Mouse (Mus musculus) CH12.LX (cell line): Measurements from ENCODE around the gene Slc2a3. TPM values are rescaled to one million over a fixed set of nuclear protein-coding genes. Genes with fewer than 3 reads are reported as not detected.

ENCODE experiments used
- DNase-seq: peaks from one replicate; pipeline ENCODE4 v3.0.0-alpha.2; 2013; ENCODE audit errors: extremely low read depth
- H3K27ac ChIP-seq: 2 replicates; pipeline ENCODE4 v1.5.1; 2012; ENCODE audit warnings: low read depth, mild to moderate bottlenecking, control low read depth, moderate library complexity; ENCODE audit not compliant: insufficient read depth
- H3K27me3 ChIP-seq: replicated peaks from 2 replicates; pipeline ENCODE3; 2012; ENCODE audit warnings: inconsistent platforms
- H3K36me3 ChIP-seq, 2 experiments: replicated peaks in 1 of 2; 2 replicates each; pipeline versions ENCODE3 to v1.6.1; 2012; ENCODE audit warnings: inconsistent platforms in 1 of 2, low read length in 1 of 2, mild to moderate bottlenecking in 1 of 2, mixed read lengths in 1 of 2, moderate library complexity in 1 of 2; ENCODE audit not compliant: control insufficient read depth in 1 of 2, insufficient read depth in 1 of 2
- H3K4me1 ChIP-seq, 2 experiments: 2 replicates each; pipeline ENCODE4 v1.6.1; 2012; ENCODE audit warnings: inconsistent platforms in 1 of 2, moderate library complexity in 1 of 2; ENCODE audit not compliant: insufficient read depth in 2 of 2, control insufficient read depth in 1 of 2
- H3K4me2 ChIP-seq: 2 replicates; pipeline ENCODE4 v1.6.1; 2012; ENCODE audit warnings: low read depth, mild to moderate bottlenecking, control low read depth; ENCODE audit not compliant: poor library complexity, insufficient read depth, severe bottlenecking
- H3K4me3 ChIP-seq, 3 experiments: fragments of 150-350 bp in 1 of 3; sonication (generic) in 1 of 3; replicated peaks in 1 of 3; 2 replicates each; pipeline versions ENCODE3 to v1.5.1; 2011 to 2012; ENCODE audit warnings: low read depth in 2 of 3, low read length in 2 of 3, mild to moderate bottlenecking in 2 of 3, moderate library complexity in 2 of 3, control low read depth in 1 of 3, improper control_type of control experiment in 1 of 3, inconsistent platforms in 1 of 3, mixed read lengths in 1 of 3; ENCODE audit not compliant: poor library complexity in 1 of 3
- H3K79me2 ChIP-seq: replicated peaks from 2 replicates; pipeline ENCODE4 v1.6.1; 2012; ENCODE audit warnings: mild to moderate bottlenecking, moderate library complexity; ENCODE audit not compliant: control insufficient read depth, poor library complexity, insufficient read depth, severe bottlenecking; ENCODE audit errors: extremely low read depth
- H3K9ac ChIP-seq: 2 replicates; pipeline ENCODE4 v1.6.1; 2012; ENCODE audit warnings: low read depth, mild to moderate bottlenecking, control low read depth, moderate library complexity; ENCODE audit not compliant: insufficient read depth
- H3K9me3 ChIP-seq: replicated peaks from 2 replicates; pipeline ENCODE3; 2012; ENCODE audit warnings: low read length, inconsistent platforms, mixed read lengths
- CHD2 ChIP-seq: IDR thresholded peaks from 2 replicates; pipeline ENCODE4 v1.6.1; 2011; ENCODE audit warnings: low read length, improper control_type of control experiment
- GABPA ChIP-seq: IDR thresholded peaks from 2 replicates; pipeline ENCODE4 v1.6.1; 2012; ENCODE audit warnings: low read depth, low read length, improper control_type of control experiment, inconsistent platforms; ENCODE audit not compliant: insufficient replicate concordance
- IRF4 ChIP-seq: IDR thresholded peaks from 2 replicates; pipeline ENCODE4 v1.6.1; 2014; ENCODE audit warnings: low read depth, mild to moderate bottlenecking, inconsistent platforms, low read length, improper control_type of control experiment
- MAX ChIP-seq: IDR thresholded peaks from 2 replicates; pipeline ENCODE4 v1.6.1; 2011; ENCODE audit warnings: low read length, improper control_type of control experiment
- MEF2A ChIP-seq: IDR thresholded peaks from 2 replicates; pipeline ENCODE4 v1.6.1; 2014; ENCODE audit warnings: low read depth, mild to moderate bottlenecking, inconsistent platforms, low read length, improper control_type of control experiment, borderline replicate concordance
- MXI1 ChIP-seq: IDR thresholded peaks from 2 replicates; pipeline ENCODE4 v1.6.1; 2011; ENCODE audit warnings: mild to moderate bottlenecking, low read depth, low read length, improper control_type of control experiment
- POLR2A ChIP-seq: IDR thresholded peaks from 2 replicates; pipeline ENCODE4 v1.6.1; 2011; ENCODE audit warnings: low read depth, mild to moderate bottlenecking, improper control_type of control experiment, low read length
- RAD21 ChIP-seq: IDR thresholded peaks from 2 replicates; pipeline ENCODE4 v1.6.1; 2011; ENCODE audit warnings: low read depth, mild to moderate bottlenecking, low read length, improper control_type of control experiment, moderate library complexity
- USF1 ChIP-seq: IDR thresholded peaks from 2 replicates; pipeline ENCODE4 v1.6.1; 2014; ENCODE audit warnings: low read depth, mild to moderate bottlenecking, inconsistent platforms, low read length, improper control_type of control experiment
- dilution Hi-C: fragments of 300-500 bp; cut with MboI; formaldehyde crosslinking; loops from 2 replicates; pipeline ENCODE4 v1.14.3; 2020; ENCODE audit warnings: low sequenced_read_pairs; ENCODE audit not compliant: extremely low pct_unique_long_range_greater_than_20kb, extremely low pct_ligation_motif_present
- in situ Hi-C: fragments of 300-500 bp; cut with MboI; formaldehyde crosslinking; loops from 3 replicates; pipeline ENCODE4 v1.14.3; 2019; ENCODE audit warnings: low sequenced_read_pairs, low pct_ligation_motif_present, low pct_unique_long_range_greater_than_20kb, mixed read lengths
- polyA plus RNA-seq: library from polyadenylated mRNA; unstranded; fragments of >175 nt; gene quantifications from 2 replicates; pipeline ENCODE4 v1.2.1, GENCODE M21; 2012; ENCODE audit warnings: low read depth; ENCODE audit not compliant: insufficient read length
- total RNA-seq, 2 experiments: library from RNA; depleted of rRNA; stranded (reverse); fragments of 300-350 nt in 1 of 2; fragments of >200 nt in 1 of 2; gene quantifications; 2 replicates each; pipeline ENCODE4 v1.2.3; 2012 to 2014

Gene Slc2a3
- total and polyA plus RNA-seq, 3 experiments, result 28.8 to 38.3 (median 29.7) TPM

GRCm38 (mm10) chr6:122682646-122683045 is 118.8 kb downstream of the Slc2a3 start:
- no peak overlapping the region for H3K4me3 ChIP-seq
- H3K36me3 ChIP-seq, result no peaks in the 10 kb centered on the region
- H3K9ac ChIP-seq, result no peak overlapping the region
- no peak for TF ChIP-seq RAD21
- no peak for TF ChIP-seq MAX
- TF ChIP-seq CHD2, result no peak
- TF ChIP-seq IRF4, result no peak
- no peak for TF ChIP-seq GABPA
- TF ChIP-seq USF1, result no peak
- TF ChIP-seq MXI1, result no peak
- TF ChIP-seq POLR2A, result no peak
- TF ChIP-seq MEF2A, result no peak
- no peak for DNase-seq
- H3K27me3 ChIP-seq, result no peaks in the 10 kb centered on the region
- in situ Hi-C loops, result no loop called here
- no peak overlapping the region for H3K27ac ChIP-seq
- dilution Hi-C loops, result no loop called here
- no peaks in the 10 kb centered on the region for H3K4me1 ChIP-seq
- H3K4me2 ChIP-seq, result no peak overlapping the region
- H3K9me3 ChIP-seq, result no peaks in the 10 kb centered on the region
- H3K79me2 ChIP-seq, result no peaks in the 10 kb centered on the region

Other genes with a start within 250 kb of the Slc2a3 start
- gene Aicda, start 247.8 kb downstream of the Slc2a3 start, total RNA-seq (2012; rRNA removed), result 5.4 and 6.4 TPM in 2 replicates
- gene Aicda, start 247.8 kb downstream of the Slc2a3 start, total RNA-seq (2014; rRNA removed), result 41.1 TPM in 2 replicates
- 33.3 and 36.6 TPM in 2 replicates for gene Aicda, start 247.8 kb downstream of the Slc2a3 start, polyA plus RNA-seq
- 32.2 and 39.6 TPM in 2 replicates for gene Apobec1, start 199.2 kb downstream of the Slc2a3 start, total RNA-seq (2012; rRNA removed)
- 42.6 and 46.2 TPM in 2 replicates for gene Apobec1, start 199.2 kb downstream of the Slc2a3 start, total RNA-seq (2014; rRNA removed)
- gene Apobec1, start 199.2 kb downstream of the Slc2a3 start, polyA plus RNA-seq, result 34.4 and 41.9 TPM in 2 replicates
- not detected in 2 replicates for gene Gdf3, start 191.6 kb downstream of the Slc2a3 start, total RNA-seq (2012; rRNA removed)
- gene Gdf3, start 191.6 kb downstream of the Slc2a3 start, total RNA-seq (2014; rRNA removed), result not detected in 2 replicates
- gene Gdf3, start 191.6 kb downstream of the Slc2a3 start, polyA plus RNA-seq, result not detected in 2 replicates
- gene Dppa3, start 175.2 kb downstream of the Slc2a3 start, total RNA-seq (2012; rRNA removed), result not detected in 2 replicates
- gene Dppa3, start 175.2 kb downstream of the Slc2a3 start, total RNA-seq (2014; rRNA removed), result not detected in 2 replicates
- not detected in 2 replicates for gene Dppa3, start 175.2 kb downstream of the Slc2a3 start, polyA plus RNA-seq
- gene Nanog, start 94.2 kb downstream of the Slc2a3 start, total RNA-seq (2012; rRNA removed), result not detected in 2 replicates
- gene Nanog, start 94.2 kb downstream of the Slc2a3 start, total RNA-seq (2014; rRNA removed), result not detected in 2 replicates
- gene Nanog, start 94.2 kb downstream of the Slc2a3 start, polyA plus RNA-seq, result 0.12 and 0.27 TPM in 2 replicates
- gene Foxj2, start 18.3 kb upstream of the Slc2a3 start, total RNA-seq (2012; rRNA removed), result 2.5 and 2.7 TPM in 2 replicates
- 1.8 and 1.9 TPM in 2 replicates for gene Foxj2, start 18.3 kb upstream of the Slc2a3 start, total RNA-seq (2014; rRNA removed)
- gene Foxj2, start 18.3 kb upstream of the Slc2a3 start, polyA plus RNA-seq, result 4.6 and 5.4 TPM in 2 replicates
- 0.89 and 1.1 TPM in 2 replicates for gene C3ar1, start 54.5 kb upstream of the Slc2a3 start, total RNA-seq (2012; rRNA removed)
- gene C3ar1, start 54.5 kb upstream of the Slc2a3 start, total RNA-seq (2014; rRNA removed), result 1.4 and 1.6 TPM in 2 replicates
- 4.7 TPM in 2 replicates for gene C3ar1, start 54.5 kb upstream of the Slc2a3 start, polyA plus RNA-seq
- gene Necap1, start 72.8 kb upstream of the Slc2a3 start, total RNA-seq (2012; rRNA removed), result 12.7 and 12.9 TPM in 2 replicates
- gene Necap1, start 72.8 kb upstream of the Slc2a3 start, total RNA-seq (2014; rRNA removed), result 29.5 and 30.6 TPM in 2 replicates
- gene Necap1, start 72.8 kb upstream of the Slc2a3 start, polyA plus RNA-seq, result 26.9 and 29.2 TPM in 2 replicates
- gene Clec4a1, start 120.2 kb upstream of the Slc2a3 start, total RNA-seq (2012; rRNA removed), result 0.08 TPM in 1 of 2 replicates, not detected in the other
- not detected in 2 replicates for gene Clec4a1, start 120.2 kb upstream of the Slc2a3 start, total RNA-seq (2014; rRNA removed)
- 0.30 and 0.31 TPM in 2 replicates for gene Clec4a1, start 120.2 kb upstream of the Slc2a3 start, polyA plus RNA-seq
- not detected in 2 replicates for gene Clec4a3, start 150.9 kb upstream of the Slc2a3 start, total RNA-seq (2012; rRNA removed)
- gene Clec4a3, start 150.9 kb upstream of the Slc2a3 start, total RNA-seq (2014; rRNA removed), result not detected in 2 replicates
- gene Clec4a3, start 150.9 kb upstream of the Slc2a3 start, polyA plus RNA-seq, result not detected in 2 replicates
- gene Clec4a4, start 188.7 kb upstream of the Slc2a3 start, total RNA-seq (2012; rRNA removed), result not detected in 2 replicates
- gene Clec4a4, start 188.7 kb upstream of the Slc2a3 start, total RNA-seq (2014; rRNA removed), result not detected in 2 replicates
- not detected in 2 replicates for gene Clec4a4, start 188.7 kb upstream of the Slc2a3 start, polyA plus RNA-seq
- not detected in 2 replicates for gene Clec4b1, start 248.3 kb upstream of the Slc2a3 start, total RNA-seq (2012; rRNA removed)
- gene Clec4b1, start 248.3 kb upstream of the Slc2a3 start, total RNA-seq (2014; rRNA removed), result not detected in 2 replicates
- gene Clec4b1, start 248.3 kb upstream of the Slc2a3 start, polyA plus RNA-seq, result not detected in 2 replicates